Mouse (Mus musculus): ENCODE measurements at regions not wholly inside any gene's neighbourhood (a gene's known extent, or its start where the extent isn't known, plus 50 kb on each side); places are given as distances from the start of the nearest gene placed in this dataset.
A peak's percentile ranks its signal among the peaks of the same experiment; 100 is the strongest.

- Histone ChIP-seq H3K4me3 (replicated peaks) (no peak overlapping the region), H3K9ac (no peak overlapping the region), H3K9me3 (no peaks in the 10 kb centered on the region), H3K4me2 (replicated peaks) (no peak overlapping the region), H3K27me3 (replicated peaks) (no peaks in the 10 kb centered on the region), H3K27ac (no peak overlapping the region), H3K4me1 (replicated peaks) (no peaks in the 10 kb centered on the region), H3K36me3 (no peaks in the 10 kb centered on the region)
- ATAC-seq, result 0 out of 2 replicates have a peak, but pooled peaks have one; percentile 36
- 60% methylated on average over 9 of the region's 9 CpGs for WGBS
Observed at GRCm38 (mm10) chr17:9775668-9776151, 106.2 kb upstream of the Pabpc6 start.

DNA sequence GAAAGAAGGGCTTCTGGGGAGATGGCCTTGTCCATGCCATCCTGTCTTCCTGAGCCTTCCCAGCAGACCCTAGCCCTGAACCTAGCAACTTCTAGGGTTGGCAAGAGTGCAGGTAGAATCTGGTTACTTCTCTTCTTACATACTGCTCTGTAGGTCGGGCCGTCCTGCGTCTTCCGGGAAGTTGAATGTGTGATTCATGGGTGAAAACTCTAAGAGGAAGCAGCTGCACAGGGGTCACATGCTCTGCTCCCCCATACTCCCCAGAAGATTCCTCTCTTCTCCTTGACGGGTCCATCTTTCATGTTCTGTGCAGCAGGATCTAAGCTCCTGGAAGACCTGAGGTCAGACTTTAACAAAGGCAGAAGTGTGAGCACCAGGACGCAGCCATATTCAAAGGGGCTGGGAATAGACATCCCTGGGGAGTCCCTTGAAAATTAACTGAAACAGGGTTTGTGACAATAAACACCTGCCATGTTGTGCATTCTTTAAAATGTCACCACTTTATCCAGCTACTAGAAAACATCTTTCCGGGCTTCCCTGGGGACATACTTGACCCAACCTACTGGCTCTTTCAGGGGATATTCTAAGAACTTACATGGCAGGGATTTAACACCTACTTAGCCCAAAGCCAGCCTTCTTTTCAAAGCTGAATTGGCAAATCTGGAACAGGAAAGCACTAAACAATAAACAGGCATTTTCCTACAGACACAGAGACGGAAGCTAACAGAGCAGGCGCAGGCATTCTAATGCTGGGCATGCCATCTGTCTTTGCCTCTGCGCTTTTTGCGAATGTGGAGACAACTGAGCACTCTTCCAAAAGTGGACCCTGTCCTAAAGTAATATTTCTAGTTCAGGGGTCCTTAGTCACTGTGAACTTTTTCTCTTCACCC lies 105.5 kb upstream of the Pabpc6 start:
- Histone ChIP-seq H3K27ac (no peak overlapping the region), H3K27me3 (replicated peaks) (no peaks in the 10 kb centered on the region), H3K4me2 (replicated peaks) (no peak overlapping the region), H3K9me3 (no peaks in the 10 kb centered on the region), H3K4me3 (replicated peaks) (no peak overlapping the region), H3K4me1 (replicated peaks) (no peaks in the 10 kb centered on the region), H3K9ac (no peak overlapping the region), H3K36me3 (no peaks in the 10 kb centered on the region)
- ATAC-seq, result no peak
- 63% methylated on average over 11 of the region's 11 CpGs for WGBS

DNA sequence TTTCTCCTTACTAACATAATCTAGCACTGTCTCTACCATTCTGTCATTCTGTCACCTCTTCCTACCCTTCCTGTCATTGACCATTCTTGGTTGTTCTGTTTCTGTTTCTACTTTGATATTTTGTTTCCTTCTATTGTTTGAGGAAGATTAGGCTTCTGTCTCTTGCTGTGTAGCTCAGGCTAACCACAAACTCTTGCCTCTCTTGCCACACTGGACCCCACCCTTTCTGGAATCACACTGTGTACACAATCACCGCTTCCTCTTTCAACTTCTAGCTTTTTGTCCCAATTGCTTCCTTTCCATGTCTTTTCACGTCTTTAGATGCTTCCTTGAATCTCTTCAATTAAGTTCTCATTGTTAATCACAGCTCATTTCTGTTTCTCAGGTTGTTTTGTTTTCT lies 104.2 kb upstream of the Pabpc6 start:
- ATAC-seq, result no peak

GRCm38 (mm10) chr17:9768275-9768674 lies 98.8 kb upstream of the Pabpc6 start:
- Histone ChIP-seq H3K4me1 (replicated peaks) (no peaks in the 10 kb centered on the region), H3K36me3 (no peaks in the 10 kb centered on the region), H3K9ac (no peak overlapping the region), H3K4me2 (replicated peaks) (no peak overlapping the region), H3K4me3 (replicated peaks) (no peak overlapping the region), H3K27me3 (replicated peaks) (no peaks in the 10 kb centered on the region), H3K9me3 (no peaks in the 10 kb centered on the region), H3K27ac (no peak overlapping the region)
- no peak for ATAC-seq

More for the DNA sequence above, 104.2 kb upstream of the Pabpc6 start:
- H3K4me2 ChIP-seq (replicated peaks), result no peak overlapping the region
- H3K9ac ChIP-seq, result no peak overlapping the region
- no peaks in the 10 kb centered on the region for H3K36me3 ChIP-seq
- 75% methylated on average over 2 of the region's 2 CpGs for WGBS
- no peak overlapping the region for H3K27ac ChIP-seq
- H3K4me3 ChIP-seq (replicated peaks), result no peak overlapping the region
- H3K27me3 ChIP-seq (replicated peaks), result no peaks in the 10 kb centered on the region
- H3K4me1 ChIP-seq (replicated peaks), result no peaks in the 10 kb centered on the region
- H3K9me3 ChIP-seq, result no peaks in the 10 kb centered on the region

DNA sequence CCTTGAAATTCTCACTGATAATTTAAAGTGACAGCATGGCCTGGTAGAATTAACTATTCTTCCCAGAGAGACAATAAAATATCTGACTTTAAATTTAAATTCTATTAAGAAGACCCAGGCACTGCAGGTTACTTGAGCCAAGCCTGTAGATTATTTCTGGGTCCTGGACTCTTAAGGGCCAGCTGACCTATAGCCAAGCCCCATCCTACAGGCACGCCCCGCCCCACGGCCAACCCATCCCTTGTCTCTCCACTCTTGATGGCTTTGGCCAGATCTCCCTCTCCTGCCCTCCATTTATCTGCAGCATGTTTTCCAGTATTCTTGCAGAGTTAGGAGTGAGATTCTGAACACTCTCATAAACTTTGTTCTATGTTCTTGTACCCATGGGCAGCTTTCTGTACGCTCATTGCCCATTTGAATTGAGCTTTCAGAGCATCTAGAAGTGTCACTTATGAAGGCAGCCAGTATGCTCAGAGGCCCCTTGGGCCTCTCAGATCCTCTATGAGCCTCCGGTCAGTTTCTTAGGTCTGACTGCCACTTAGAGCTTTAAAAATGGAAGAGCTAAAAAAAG lies 96.2 kb upstream of the Pabpc6 start:
- 87% methylated on average over 5 of the region's 5 CpGs for WGBS
- Histone ChIP-seq H3K4me2 (replicated peaks) (no peak overlapping the region), H3K9me3 (no peaks in the 10 kb centered on the region), H3K36me3 (no peaks in the 10 kb centered on the region), H3K4me1 (replicated peaks) (no peaks in the 10 kb centered on the region), H3K27me3 (replicated peaks) (no peaks in the 10 kb centered on the region), H3K27ac (no peak overlapping the region), H3K4me3 (replicated peaks) (no peak overlapping the region), H3K9ac (no peak overlapping the region)
- ATAC-seq, result no peak

GRCm38 (mm10) chr17:9764701-9765359 lies 95.3 kb upstream of the Pabpc6 start:
- no peaks in the 10 kb centered on the region for H3K27me3 ChIP-seq (replicated peaks)
- H3K36me3 ChIP-seq, result no peaks in the 10 kb centered on the region
- 2% methylated on average over 22 of the region's 22 CpGs for WGBS
- H3K4me3 ChIP-seq (replicated peaks), result peak overlapping the region; percentile 33
- H3K4me1 ChIP-seq (replicated peaks), result no peaks in the 10 kb centered on the region
- peak overlapping the region; percentile 26; the same call in 1 of the 2 replicates for H3K9ac ChIP-seq
- H3K27ac ChIP-seq, result no peak overlapping the region
- peak overlapping the region; percentile 74 for H3K4me2 ChIP-seq (replicated peaks)
- ATAC-seq, result peak; percentile 71
- no peaks in the 10 kb centered on the region for H3K9me3 ChIP-seq

DNA sequence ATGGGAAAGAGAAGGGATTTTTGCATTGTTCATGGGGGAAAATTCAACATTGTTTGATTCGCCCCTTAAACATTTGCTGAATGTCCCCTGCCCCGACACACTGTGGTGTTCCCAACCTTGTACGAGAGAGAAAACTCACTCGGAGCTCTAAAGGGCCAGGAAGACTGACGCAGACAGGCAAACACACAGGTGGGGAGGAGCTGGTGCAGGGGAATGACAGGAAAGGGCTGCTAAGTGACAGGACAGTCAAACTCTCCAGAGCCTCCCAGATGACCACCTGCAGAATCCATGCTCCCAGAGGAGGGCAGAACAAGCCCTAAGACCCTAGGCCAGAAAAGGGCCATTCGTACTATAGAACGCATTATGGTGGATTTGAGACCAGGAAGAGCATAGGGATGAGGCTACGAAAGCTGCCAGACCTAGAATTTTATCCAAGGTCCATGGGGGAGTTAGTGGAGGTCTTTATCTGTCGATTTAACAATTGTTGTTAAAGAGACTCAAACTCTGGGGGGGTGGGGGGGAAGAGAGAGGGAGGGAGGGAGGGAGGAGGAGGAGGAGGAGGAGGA lies 94.6 kb upstream of the Pabpc6 start:
- H3K27ac ChIP-seq, result no peak overlapping the region

DNA sequence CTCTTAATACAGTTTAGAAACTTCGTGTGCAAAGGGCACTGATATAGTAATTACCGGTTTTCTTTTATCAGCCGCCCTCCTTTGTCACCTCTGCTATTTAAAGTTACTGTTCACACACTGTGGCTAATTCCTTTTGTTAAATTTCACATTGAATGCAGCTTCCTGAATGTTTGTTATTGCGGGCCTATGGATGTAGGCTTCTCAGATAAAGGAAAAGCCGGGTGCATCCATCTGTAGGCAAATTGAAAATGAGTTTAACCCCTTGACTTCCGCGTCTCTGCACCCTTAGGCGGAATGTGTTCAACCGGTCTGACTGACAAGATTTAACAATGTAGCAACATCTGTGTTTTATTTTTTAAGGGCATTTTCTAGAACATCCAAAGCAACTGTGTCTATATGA lies 93.6 kb upstream of the Pabpc6 start:
- WGBS, result 57% methylated on average over 9 of the region's 9 CpGs
- Histone ChIP-seq H3K36me3 (no peaks in the 10 kb centered on the region), H3K9ac (no peak overlapping the region), H3K4me1 (replicated peaks) (no peaks in the 10 kb centered on the region), H3K4me2 (replicated peaks) (no peak overlapping the region), H3K9me3 (no peaks in the 10 kb centered on the region), H3K27ac (no peak overlapping the region), H3K4me3 (replicated peaks) (no peak overlapping the region), H3K27me3 (replicated peaks) (no peaks in the 10 kb centered on the region; the same call in 1 of the 2 replicates)
- no peak for ATAC-seq

More for the DNA sequence above, 94.6 kb upstream of the Pabpc6 start:
- peak overlapping the region; percentile 48 for H3K4me2 ChIP-seq (replicated peaks)
- no peaks in the 10 kb centered on the region for H3K36me3 ChIP-seq
- H3K9me3 ChIP-seq, result no peaks in the 10 kb centered on the region
- 18% methylated on average over 9 of the region's 9 CpGs for WGBS
- no peaks in the 10 kb centered on the region; the same call in 1 of the 2 replicates for H3K27me3 ChIP-seq (replicated peaks)
- ATAC-seq, result 0 out of 2 replicates have a peak, but pooled peaks have one; percentile 31
- no peaks in the 10 kb centered on the region for H3K4me1 ChIP-seq (replicated peaks)
- H3K9ac ChIP-seq, result no peak overlapping the region
- H3K4me3 ChIP-seq (replicated peaks), result no peak overlapping the region

GRCm38 (mm10) chr17:9762436-9762835 lies 92.9 kb upstream of the Pabpc6 start:
- no peak overlapping the region for H3K9ac ChIP-seq
- no peak overlapping the region for H3K4me3 ChIP-seq (replicated peaks)
- 78% methylated on average over 7 of the region's 7 CpGs for WGBS
- no peaks in the 10 kb centered on the region for H3K9me3 ChIP-seq
- no peak overlapping the region for H3K4me2 ChIP-seq (replicated peaks)
- no peak overlapping the region for H3K27ac ChIP-seq
- ATAC-seq, result no peak
- no peaks in the 10 kb centered on the region; the same call in 1 of the 2 replicates for H3K27me3 ChIP-seq (replicated peaks)
- H3K4me1 ChIP-seq (replicated peaks), result no peaks in the 10 kb centered on the region
- H3K36me3 ChIP-seq, result no peaks in the 10 kb centered on the region

DNA sequence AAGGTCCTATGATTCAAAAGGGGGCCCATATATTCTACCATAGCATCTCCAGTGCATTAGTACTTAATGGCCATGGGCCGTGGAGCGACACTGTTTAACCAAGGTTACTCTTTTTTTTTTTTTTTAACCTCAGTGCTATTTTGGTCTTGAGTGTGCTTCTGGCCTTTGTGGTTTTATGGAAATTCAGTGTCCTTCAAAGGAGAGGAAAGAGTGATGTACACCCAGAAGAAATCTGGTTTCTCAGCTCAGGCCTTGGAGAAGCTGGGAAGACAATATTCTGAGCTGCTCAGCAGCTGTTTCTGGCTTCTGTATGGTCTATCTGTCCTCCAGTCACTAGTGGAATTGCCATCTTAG lies 91.2 kb upstream of the Pabpc6 start:
- no peak for ATAC-seq
- Histone ChIP-seq H3K4me3 (replicated peaks) (no peak overlapping the region), H3K36me3 (no peaks in the 10 kb centered on the region), H3K4me1 (replicated peaks) (no peaks in the 10 kb centered on the region), H3K9ac (no peak overlapping the region), H3K27me3 (replicated peaks) (no peaks in the 10 kb centered on the region; the same call in none of the 2 replicates), H3K9me3 (no peaks in the 10 kb centered on the region), H3K4me2 (replicated peaks) (no peak overlapping the region), H3K27ac (no peak overlapping the region)
- 82% methylated on average over 2 of the region's 2 CpGs for WGBS

- Histone ChIP-seq H3K9ac (no peak overlapping the region), H3K4me2 (replicated peaks) (no peak overlapping the region), H3K4me3 (replicated peaks) (no peak overlapping the region), H3K27me3 (replicated peaks) (no peaks in the 10 kb centered on the region; the same call in none of the 2 replicates), H3K9me3 (no peaks in the 10 kb centered on the region), H3K27ac (no peak overlapping the region), H3K4me1 (replicated peaks) (no peaks in the 10 kb centered on the region), H3K36me3 (no peaks in the 10 kb centered on the region)
- no peak for ATAC-seq
- WGBS, result 64% methylated on average over 8 of the region's 8 CpGs
Observed at GRCm38 (mm10) chr17:9760026-9760705, 90.6 kb upstream of the Pabpc6 start.
